Mouse (Mus musculus) G1E (cell line): ENCODE results near the gene Jazf1.

Experiments used
- CTCF ChIP-seq: IDR thresholded peaks from 2 replicates; pipeline ENCODE4 v1.5.1; 2012; ENCODE audit warnings: low read depth, low read length, inconsistent platforms, mixed read lengths
- GATA1 ChIP-seq: IDR thresholded peaks from 2 replicates; pipeline ENCODE4 v1.6.1; 2012; ENCODE audit warnings: borderline replicate concordance, low read length, inconsistent platforms, mixed read lengths
- GATA2 ChIP-seq: IDR thresholded peaks from 2 replicates; pipeline ENCODE4 v1.6.1; 2012; ENCODE audit warnings: low read depth, low read length, inconsistent platforms, borderline replicate concordance
- POLR2AphosphoS5 ChIP-seq: IDR thresholded peaks from 2 replicates; pipeline ENCODE4 v1.6.1; 2012; ENCODE audit warnings: low read depth, low read length, inconsistent platforms; ENCODE audit not compliant: insufficient replicate concordance
- TAL1 ChIP-seq: conservative IDR thresholded peaks from 2 replicates; pipeline ENCODE4 v1.6.1; 2012; ENCODE audit warnings: low read depth, low read length, inconsistent platforms, mixed read lengths

GRCm38 (mm10) chr6:52842598-52842997 is 225.8 kb downstream of the Jazf1 start:
- TF ChIP-seq CTCF (no peak), GATA1 (no peak), TAL1 (no peak), POLR2AphosphoS5 (no peak), GATA2 (no peak)
